Mouse (Mus musculus) ovary, postnatal 10 days (tissue): ENCODE measurements around the gene Rasgrp4.
"Not testable (repeated sequence)": the region's sequence is repeated elsewhere in the genome, so short reads cannot be mapped to it uniquely, and the experiment has no call there.

Source experiments
- DNase-seq: peaks from one replicate; pipeline ENCODE4 v3.0.0; 2022; ENCODE audit warnings: low spot score

Rasgrp4 gene

GRCm38 (mm10) chr7:29180077-29180853 lies 45.6 kb downstream of the Rasgrp4 start, which contains the start of gene Psmd8:
Gene Psmd8, minus strand, starts transcription at chr7:29180701.
- peak; percentile 77 for DNase-seq

DNA sequence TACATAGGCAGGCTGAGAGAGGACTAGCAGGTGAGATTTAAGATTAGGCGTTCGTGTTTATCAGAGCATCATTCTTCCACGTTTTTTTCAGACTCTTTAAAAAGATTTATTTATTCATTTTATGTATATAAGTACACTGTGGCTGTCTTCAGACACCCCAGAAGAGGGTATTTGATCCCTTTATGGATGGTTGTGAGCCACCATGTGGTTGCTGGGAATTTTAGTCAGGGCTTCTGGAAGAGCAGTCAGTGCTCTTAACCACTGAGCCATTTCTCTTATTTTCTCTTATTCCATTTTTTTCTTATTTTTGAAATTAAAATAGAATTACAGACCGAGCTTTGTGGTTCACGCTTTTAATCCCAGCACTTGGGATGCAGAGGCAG lies 46.2 kb downstream of the Rasgrp4 start:
- no peak for DNase-seq

- not testable (repeated sequence) for DNase-seq
These were observed 46.7 kb downstream of the Rasgrp4 start for GRCm38 (mm10) chr7:29181323-29181722.

DNA sequence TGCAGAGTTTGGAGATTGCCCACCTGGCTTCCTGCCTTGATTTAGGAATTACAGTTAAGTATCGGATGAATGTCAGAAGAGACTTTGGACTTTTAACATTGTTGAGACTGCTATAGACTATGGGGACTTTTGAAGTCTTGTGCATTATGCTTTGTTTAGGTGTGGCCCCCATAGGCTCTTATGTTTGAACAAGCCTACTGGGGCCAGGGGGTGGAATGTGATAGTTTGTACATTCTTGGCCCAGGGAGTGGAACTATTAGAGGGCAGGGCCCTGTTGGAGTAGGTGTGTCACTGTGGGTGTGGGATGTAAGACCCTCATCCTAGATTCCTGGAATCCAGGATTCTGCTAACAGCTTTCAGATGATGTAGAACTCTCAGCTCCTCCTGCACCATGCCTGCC lies 59.6 kb downstream of the Rasgrp4 start:
- DNase-seq, result not testable (repeated sequence)

GRCm38 (mm10) chr7:29202577-29202976 lies 67.9 kb downstream of the Rasgrp4 start:
- DNase-seq, result no peak
